Mouse (Mus musculus): ENCODE results near the gene Lefty2. TPM values are rescaled to one million over a fixed set of nuclear protein-coding genes. Genes with fewer than 3 reads are reported as not detected.

Gene Lefty2
- total RNA-seq, 2 experiments from 2014 or later: not detected

Other genes with a start within 250 kb of the Lefty2 start
- gene Mixl1, start 196.1 kb upstream of the Lefty2 start, total RNA-seq (2014; fragmentation: Nextera tagmentation): not detected in 2 replicates
- gene Mixl1, start 196.1 kb upstream of the Lefty2 start, total RNA-seq (2017): not detected in 2 replicates
- gene Acbd3, start 167.1 kb upstream of the Lefty2 start, total RNA-seq (2014; fragmentation: Nextera tagmentation): 19.1 and 21.9 TPM in 2 replicates
- gene Acbd3, start 167.1 kb upstream of the Lefty2 start, total RNA-seq (2017): 42.7 and 44.4 TPM in 2 replicates
- gene H3f3a, start 79.2 kb upstream of the Lefty2 start, total RNA-seq (2014; fragmentation: Nextera tagmentation): 737 and 1,041 TPM in 2 replicates
- gene H3f3a, start 79.2 kb upstream of the Lefty2 start, total RNA-seq (2017): 1,518 and 1,745 TPM in 2 replicates
- gene Sde2, start 42.0 kb upstream of the Lefty2 start, total RNA-seq (2014; fragmentation: Nextera tagmentation): 22.0 and 23.2 TPM in 2 replicates
- 37.6 and 45.7 TPM in 2 replicates for gene Sde2, start 42.0 kb upstream of the Lefty2 start, total RNA-seq (2017)
- gene Pycr2, start 11.2 kb downstream of the Lefty2 start, total RNA-seq (2014; fragmentation: Nextera tagmentation): 57.0 and 70.4 TPM in 2 replicates
- 21.1 and 34.2 TPM in 2 replicates for gene Pycr2, start 11.2 kb downstream of the Lefty2 start, total RNA-seq (2017)
- 6.4 and 11.9 TPM in 2 replicates for gene Lefty1, start 41.9 kb downstream of the Lefty2 start, total RNA-seq (2014; fragmentation: Nextera tagmentation)
- gene Lefty1, start 41.9 kb downstream of the Lefty2 start, total RNA-seq (2017): 3.4 TPM in 1 of 2 replicates, not detected in the other
- gene Tmem63a, start 49.2 kb downstream of the Lefty2 start, total RNA-seq (2014; fragmentation: Nextera tagmentation): 22.5 and 26.6 TPM in 2 replicates
- gene Tmem63a, start 49.2 kb downstream of the Lefty2 start, total RNA-seq (2017): 4.8 and 10.8 TPM in 2 replicates
- 4.5 TPM in 1 of 2 replicates, not detected in the other for gene Ephx1, start 127.8 kb downstream of the Lefty2 start, total RNA-seq (2014; fragmentation: Nextera tagmentation)
- 0.57 TPM in 1 of 2 replicates, not detected in the other for gene Ephx1, start 127.8 kb downstream of the Lefty2 start, total RNA-seq (2017)
- gene 9130409I23Rik, start 158.1 kb downstream of the Lefty2 start, total RNA-seq (2014; fragmentation: Nextera tagmentation): not detected in 2 replicates
- gene 9130409I23Rik, start 158.1 kb downstream of the Lefty2 start, total RNA-seq (2017): not detected in 2 replicates

All from megakaryocyte-erythroid progenitor cell, adult 5-6 weeks (primary cell).